Mouse (Mus musculus) forebrain, embryonic 11.5 days (tissue): Measurements from ENCODE around the gene Hdac6. TPM values are rescaled to one million over a fixed set of nuclear protein-coding genes. Genes with fewer than 3 reads are reported as not detected.
A peak's percentile ranks its signal among the peaks of the same experiment; 100 is the strongest.

ENCODE experiments used
- ATAC-seq: fragments of 200-750 bp; cut with Nextera tagmentation; replicated peaks from 2 replicates; pipeline ENCODE4 v1.8.0; 2017; ENCODE audit warnings: moderate TSS enrichment; ENCODE audit not compliant: low FRiP score
- DNase-seq: peaks from one replicate; pipeline ENCODE4 v3.0.0-alpha.2; 2017; ENCODE audit warnings: low spot score
- H3K27ac ChIP-seq: fragments of 300-500 bp; sonication (generic); 2 replicates; pipeline ENCODE4 v1.5.1; 2014; ENCODE audit warnings: low read depth, low read length
- H3K27me3 ChIP-seq: fragments of 300-500 bp; sonication (generic); 2 replicates; pipeline ENCODE4 v1.6.1; 2014; ENCODE audit warnings: mild to moderate bottlenecking, low read length, mixed read lengths; ENCODE audit not compliant: control insufficient read depth, insufficient read depth
- H3K36me3 ChIP-seq: fragments of 300-500 bp; sonication (generic); 2 replicates; pipeline ENCODE4 v1.6.1; 2014; ENCODE audit warnings: mild to moderate bottlenecking, low read length, moderate library complexity, mixed read lengths; ENCODE audit not compliant: control insufficient read depth, insufficient read depth
- H3K4me1 ChIP-seq: fragments of 300-500 bp; sonication (generic); replicated peaks from 2 replicates; pipeline ENCODE4 v1.6.1; 2014; ENCODE audit warnings: low read length, mixed read lengths; ENCODE audit not compliant: control insufficient read depth, insufficient read depth
- H3K4me2 ChIP-seq: fragments of 300-500 bp; sonication (generic); 2 replicates; pipeline ENCODE4 v1.6.1; 2014; ENCODE audit warnings: low read depth, mild to moderate bottlenecking, low read length, moderate library complexity, mixed read lengths; ENCODE audit not compliant: severe bottlenecking
- H3K4me3 ChIP-seq: fragments of 300-500 bp; sonication (generic); 2 replicates; pipeline ENCODE4 v1.5.1; 2014; ENCODE audit warnings: low read depth, low read length
- H3K9ac ChIP-seq: fragments of 300-500 bp; sonication (generic); 2 replicates; pipeline ENCODE4 v1.6.1; 2014; ENCODE audit warnings: low read length
- H3K9me3 ChIP-seq: fragments of 300-500 bp; sonication (generic); 2 replicates; pipeline ENCODE4 v1.6.1; 2016; ENCODE audit warnings: low read length, mixed read lengths; ENCODE audit not compliant: control insufficient read depth
- WGBS: fragments of 180-500 bp; shearing (Covaris S2); extraction: QIAGEN DNeasy Blood & Tissue Kit; methylation state at CpG from one replicate; pipeline ENCODE4 v1.1.7; 2014; 5-methylcytosine and 5-hydroxymethylcytosine counted together
- polyA plus RNA-seq: library from polyadenylated mRNA; unstranded; fragments of >200 nt; fragmentation: Nextera tagmentation; extraction: Ambion mirVana; gene quantifications from 2 replicates; pipeline ENCODE4 v1.2.1, GENCODE M21; 2014

The Hdac6 gene
- polyA plus RNA-seq, result 69.4 and 80.0 TPM in 2 replicates

GRCm38 (mm10) chrX:7947108-7947899 lies at the start of gene Hdac6:
TSS of gene Hdac6 (minus strand) at chrX:7947889.
- DNase-seq, result no peak

GRCm38 (mm10) chrX:7993068-7993735 lies 45.5 kb upstream of the Hdac6 start:
- Histone ChIP-seq H3K27ac (no peak overlapping the region), H3K9me3 (no peaks in the 10 kb centered on the region), H3K4me1 (no peaks in the 10 kb centered on the region), H3K27me3 (no peaks in the 10 kb centered on the region), H3K4me2 (no peak overlapping the region), H3K36me3 (no peaks in the 10 kb centered on the region), H3K9ac (no peak overlapping the region), H3K4me3 (no peak overlapping the region)
- WGBS, result 73% methylated on average over 10 of the region's 10 CpGs
- DNase-seq (no peak), ATAC-seq (no peak)

More at GRCm38 (mm10) chrX:7947108-7947899, at the start of gene Hdac6:
- H3K4me2 ChIP-seq, result peak within 1 kb of the TSS; percentile 52
- H3K9ac ChIP-seq, result peak within 1 kb of the TSS; percentile 50
- H3K27me3 ChIP-seq, result no peaks in the 10 kb centered on the region
- H3K36me3 ChIP-seq, result no peaks in the 10 kb centered on the region
- 23% methylated on average over 35 of the region's 37 CpGs for WGBS
- no peaks in the 10 kb centered on the region for H3K9me3 ChIP-seq
- peak; percentile 30 for ATAC-seq
- H3K27ac ChIP-seq, result 0 out of 2 replicates have a peak within 1 kb of the TSS, but pooled peaks have one; percentile 6
- H3K4me1 ChIP-seq, result no peaks in the 10 kb centered on the region
- H3K4me3 ChIP-seq, result peak within 1 kb of the TSS; percentile 42

- DNase-seq (no peak), ATAC-seq (no peak)
- H3K4me1 ChIP-seq, result no peaks in the 10 kb centered on the region
- no peak overlapping the region for H3K27ac ChIP-seq
- H3K36me3 ChIP-seq, result no peaks in the 10 kb centered on the region
- no peaks in the 10 kb centered on the region for H3K27me3 ChIP-seq
- no peak overlapping the region for H3K9ac ChIP-seq
- no peak overlapping the region for H3K4me2 ChIP-seq
- H3K9me3 ChIP-seq, result no peaks in the 10 kb centered on the region
- H3K4me3 ChIP-seq, result no peak overlapping the region
- WGBS, result 69% methylated on average over 8 of the region's 8 CpGs
These were observed 44.8 kb upstream of the Hdac6 start for GRCm38 (mm10) chrX:7992379-7993067.

- WGBS, result 91% methylated on average over 7 of the region's 7 CpGs
- DNase-seq, result no peak
- Histone ChIP-seq H3K4me1 (no peaks in the 10 kb centered on the region), H3K9ac (no peak overlapping the region), H3K27ac (no peak overlapping the region), H3K36me3 (no peaks in the 10 kb centered on the region), H3K9me3 (no peaks in the 10 kb centered on the region), H3K4me2 (no peak overlapping the region), H3K4me3 (no peak overlapping the region), H3K27me3 (no peaks in the 10 kb centered on the region)
- no peak for ATAC-seq
These were observed 33.7 kb upstream of the Hdac6 start for GRCm38 (mm10) chrX:7981368-7981767.

GRCm38 (mm10) chrX:7977892-7978291 lies 30.2 kb upstream of the Hdac6 start, which contains the start of gene Gata1:
TSS of gene Gata1 (minus strand) at chrX:7978071.
- H3K9ac ChIP-seq, result no peak within 1 kb of the TSS
- WGBS, result 90% methylated on average over 11 of the region's 11 CpGs
- no peak within 1 kb of the TSS for H3K4me2 ChIP-seq
- H3K27me3 ChIP-seq, result no peaks in the 10 kb centered on the region
- no peaks in the 10 kb centered on the region for H3K36me3 ChIP-seq
- no peak for ATAC-seq
- no peak for DNase-seq
- no peak within 1 kb of the TSS for H3K27ac ChIP-seq
- H3K9me3 ChIP-seq, result no peaks in the 10 kb centered on the region
- H3K4me3 ChIP-seq, result no peak within 1 kb of the TSS
- H3K4me1 ChIP-seq, result no peaks in the 10 kb centered on the region

- Histone ChIP-seq H3K4me1 (no peaks in the 10 kb centered on the region), H3K27me3 (no peaks in the 10 kb centered on the region), H3K4me2 (no peak overlapping the region), H3K9me3 (no peaks in the 10 kb centered on the region), H3K27ac (no peak overlapping the region), H3K36me3 (no peaks in the 10 kb centered on the region), H3K4me3 (no peak overlapping the region), H3K9ac (no peak overlapping the region)
- ATAC-seq (no peak), DNase-seq (no peak)
- WGBS, result 60% methylated on average over 4 of the region's 4 CpGs
These were observed 23.6 kb upstream of the Hdac6 start for GRCm38 (mm10) chrX:7971292-7971691.

- no peak for ATAC-seq
- no peak overlapping the region for H3K27ac ChIP-seq
- 89% methylated on average over 3 of the region's 3 CpGs for WGBS
- no peak overlapping the region for H3K4me3 ChIP-seq
- H3K36me3 ChIP-seq, result no peaks in the 10 kb centered on the region
- H3K4me1 ChIP-seq, result no peaks in the 10 kb centered on the region
- H3K9me3 ChIP-seq, result no peaks in the 10 kb centered on the region
- DNase-seq, result no peak
- no peak overlapping the region for H3K9ac ChIP-seq
- H3K27me3 ChIP-seq, result no peaks in the 10 kb centered on the region
- no peak overlapping the region for H3K4me2 ChIP-seq
These were observed 21.2 kb upstream of the Hdac6 start for GRCm38 (mm10) chrX:7968899-7969298.

GRCm38 (mm10) chrX:7968226-7968625 lies 20.5 kb upstream of the Hdac6 start:
- H3K4me3 ChIP-seq, result no peak overlapping the region
- H3K27ac ChIP-seq, result no peak overlapping the region
- no peak for DNase-seq
- no peak overlapping the region for H3K4me2 ChIP-seq
- H3K4me1 ChIP-seq, result no peaks in the 10 kb centered on the region
- WGBS, result 94% methylated on average over 8 of the region's 8 CpGs
- no peaks in the 10 kb centered on the region for H3K36me3 ChIP-seq
- no peaks in the 10 kb centered on the region for H3K9me3 ChIP-seq
- no peaks in the 10 kb centered on the region for H3K27me3 ChIP-seq
- no peak overlapping the region for H3K9ac ChIP-seq
- no peak for ATAC-seq
